Comparison of ENCODE assay signal across 7 mouse cellular contexts in genomic region chr5:31630064-31630463, GRCm38 (mm10). TPM values are rescaled to one million over a fixed set of nuclear protein-coding genes. Genes with fewer than 3 reads are reported as not detected.
DNase-seq lines count a peak whose midpoint lies in the region; ATAC-seq and TF ChIP-seq lines count a peak whose summit lies in the region.

No protein-coding gene starts in this region.

- DNase-seq in MN1 (ENCODE audit: low spot score): peak; percentile 25
- peak; percentile 71 for DNase-seq in adrenal gland, postnatal 10 days
- DNase-seq in right cerebral cortex, adult 2 months (ENCODE audit: low spot score in 2 of 2): no peak
- DNase-seq in cerebellum, adult 11 months: no peak
- DNase-seq in thymus, adult 2 months: no peak

- ATAC-seq in heart, embryonic 11.5 days (replicated peaks; ENCODE audit: insufficient number of reproducible peaks, low FRiP score, low TSS enrichment): peak; percentile 58
- ATAC-seq in limb, embryonic 15.5 days (ENCODE audit: insufficient number of reproducible peaks, low FRiP score, low TSS enrichment, low read depth): peak; percentile 68

- peak overlapping the region; percentile 82 for H3K27ac ChIP-seq in heart, embryonic 11.5 days (ENCODE audit: low read depth, low read length)
- peak overlapping the region; percentile 80 for H3K27ac ChIP-seq in limb, embryonic 15.5 days
- no peak overlapping the region for H3K27ac ChIP-seq in thymus, adult 2 months (ENCODE audit: control insufficient read depth, insufficient read depth, low read length)

- H3K9ac ChIP-seq in heart, embryonic 11.5 days (ENCODE audit: low read depth, low read length): 0 out of 2 replicates have a peak overlapping the region, but pooled peaks have one; percentile 6
- H3K9ac ChIP-seq in limb, embryonic 15.5 days: no peak overlapping the region

- H3K4me2 ChIP-seq in heart, embryonic 11.5 days: peak overlapping the region; percentile 14; the same call in 1 of the 2 replicates
- H3K4me2 ChIP-seq in limb, embryonic 15.5 days: no peak overlapping the region

- no peak for TF ChIP-seq POLR2A in thymus, adult 2 months (IDR thresholded peaks at IDR 0.05; ENCODE audit: control insufficient read depth, extremely low read depth, insufficient read depth, low read length, poor library complexity)

- 19% methylated on average over 5 of the region's 5 CpGs for WGBS in heart, embryonic 11.5 days (ENCODE audit: insufficient replicate concordance)
- 28% methylated on average over 5 of the region's 5 CpGs for WGBS in limb, embryonic 15.5 days
- 96% methylated on average over 5 of the region's 5 CpGs for WGBS in thymus, adult 2 months

- no peak for TF ChIP-seq CTCF in thymus, adult 2 months (IDR thresholded peaks at IDR 0.05; ENCODE audit: borderline replicate concordance, control insufficient read depth, extremely low read depth, insufficient read depth, low read length, poor library complexity)

- H3K4me1 ChIP-seq in heart, embryonic 11.5 days (ENCODE audit: control insufficient read depth, insufficient read depth, low read length): peaks cover 29% of the 10 kb centered on the region
- H3K4me1 ChIP-seq in limb, embryonic 15.5 days: peaks cover 13% of the 10 kb centered on the region
- H3K4me1 ChIP-seq in thymus, adult 2 months (replicated peaks; ENCODE audit: control insufficient read depth, insufficient read depth, low read length): no peaks in the 10 kb centered on the region

- H3K36me3 ChIP-seq in heart, embryonic 11.5 days (ENCODE audit: control insufficient read depth, insufficient read depth, low read length): no peaks in the 10 kb centered on the region; the same call in 1 of the 2 replicates
- no peaks in the 10 kb centered on the region; the same call in 1 of the 2 replicates for H3K36me3 ChIP-seq in limb, embryonic 15.5 days
- no peaks in the 10 kb centered on the region for H3K36me3 ChIP-seq in thymus, adult 2 months (ENCODE audit: control insufficient read depth, insufficient read depth, low read length)

- no peaks in the 10 kb centered on the region for H3K9me3 ChIP-seq in heart, embryonic 11.5 days (replicated peaks; ENCODE audit: control insufficient read depth, low read length)
- H3K9me3 ChIP-seq in limb, embryonic 15.5 days: no peaks in the 10 kb centered on the region

- no peaks in the 10 kb centered on the region for H3K27me3 ChIP-seq in heart, embryonic 11.5 days (ENCODE audit: control insufficient read depth, insufficient read depth, low read length)
- H3K27me3 ChIP-seq in limb, embryonic 15.5 days: no peaks in the 10 kb centered on the region
- no peaks in the 10 kb centered on the region for H3K27me3 ChIP-seq in thymus, adult 2 months (ENCODE audit: control insufficient read depth, insufficient read depth, low read length)

- H3K4me3 ChIP-seq in heart, embryonic 11.5 days (ENCODE audit: low read depth, low read length): no peak overlapping the region
- no peak overlapping the region for H3K4me3 ChIP-seq in limb, embryonic 15.5 days
- H3K4me3 ChIP-seq in thymus, adult 2 months (ENCODE audit: control insufficient read depth, insufficient read depth, low read length): no peak overlapping the region

RNA-seq across cellular contexts. Expression of gene Mrpl33, which starts 33.3 kb away (rescaled TPM):
- 100 to 1,000 TPM; 282 to 285 TPM for total RNA-seq in adrenal gland, postnatal 10 days (2021)
- 323 and 328 TPM in 2 replicates for polyA plus RNA-seq in heart, embryonic 11.5 days (2014; fragmentation: Nextera tagmentation; extraction: Ambion mirVana)
- 278 and 282 TPM in 2 replicates for polyA plus RNA-seq in limb, embryonic 15.5 days (2015; fragmentation: Nextera tagmentation; extraction: Ambion mirVana)
- polyA plus RNA-seq in thymus, adult 2 months (2012; rRNA removed): 23.1 and 27.6 TPM in 2 replicates

Comparison
In these comparisons a context has a peak if more than half of its experiments do, and no peak if none do; other contexts are left out.
1. DNase-seq: peak in MN1 (single experiment) and adrenal gland, postnatal 10 days (single experiment); none in right cerebral cortex, adult 2 months (0 of 2), cerebellum, adult 11 months (single experiment) and thymus, adult 2 months (single experiment).